Mouse (Mus musculus) MEL (cell line): ENCODE measurements around the gene Pdcd5.

ENCODE experiments used
- CHD2 ChIP-seq: IDR thresholded peaks from 2 replicates; pipeline ENCODE4 v1.6.1; 2011; ENCODE audit warnings: low read length, improper control_type of control experiment
- CTCF ChIP-seq, 3 experiments: IDR thresholded peaks in 2 of 3; conservative IDR thresholded peaks in 1 of 3; 2 replicates each; pipeline ENCODE4 v1.5.1; 2011 to 2012; ENCODE audit warnings: low read length in 3 of 3, low read depth in 2 of 3, mild to moderate bottlenecking in 2 of 3, improper control_type of control experiment in 1 of 3, inconsistent platforms in 1 of 3, mixed read lengths in 1 of 3, moderate library complexity in 1 of 3; ENCODE audit not compliant: control insufficient read depth in 1 of 3, insufficient read depth in 1 of 3, poor library complexity in 1 of 3, severe bottlenecking in 1 of 3
- EP300 ChIP-seq, 2 experiments: IDR thresholded peaks; 2 replicates each; pipeline ENCODE4 v1.6.1; 2011; ENCODE audit warnings: improper control_type of control experiment in 2 of 2, low read length in 2 of 2, low read depth in 1 of 2, mild to moderate bottlenecking in 1 of 2
- ETS1 ChIP-seq: IDR thresholded peaks from 2 replicates; pipeline ENCODE4 v1.6.1; 2012; ENCODE audit warnings: low read depth, mild to moderate bottlenecking, inconsistent platforms, low read length, improper control_type of control experiment, moderate library complexity
- GATA1 ChIP-seq: IDR thresholded peaks from 2 replicates; pipeline ENCODE4 v1.6.1; 2011; ENCODE audit warnings: low read depth, low read length, improper control_type of control experiment
- MAX ChIP-seq: IDR thresholded peaks from 2 replicates; pipeline ENCODE4 v1.6.1; 2011; ENCODE audit warnings: low read length, improper control_type of control experiment
- MEF2A ChIP-seq: IDR thresholded peaks from 2 replicates; pipeline ENCODE4 v1.6.1; 2014; ENCODE audit warnings: low read depth, mild to moderate bottlenecking, inconsistent platforms, low read length, improper control_type of control experiment; ENCODE audit not compliant: poor library complexity, insufficient replicate concordance, severe bottlenecking; ENCODE audit errors: extremely low read depth
- MYC ChIP-seq: IDR thresholded peaks from 2 replicates; pipeline ENCODE4 v1.6.1; 2011; ENCODE audit warnings: low read depth, mild to moderate bottlenecking, low read length, improper control_type of control experiment, moderate library complexity
- POLR2A ChIP-seq, 2 experiments: IDR thresholded peaks; 2 replicates each; pipeline ENCODE4 v1.6.1; 2011 to 2012; ENCODE audit warnings: low read length in 2 of 2, mild to moderate bottlenecking in 2 of 2, control low read depth in 1 of 2, improper control_type of control experiment in 1 of 2, low read depth in 1 of 2, moderate library complexity in 1 of 2; ENCODE audit not compliant: control insufficient read depth in 1 of 2, insufficient read depth in 1 of 2, poor library complexity in 1 of 2
- SIN3A ChIP-seq: IDR thresholded peaks from 2 replicates; pipeline ENCODE4 v1.6.1; 2012; ENCODE audit warnings: low read length, improper control_type of control experiment, inconsistent platforms
- TBP ChIP-seq: IDR thresholded peaks from 2 replicates; pipeline ENCODE4 v1.8.0; 2011; ENCODE audit warnings: low read depth, low read length, improper control_type of control experiment
- UBTF ChIP-seq: IDR thresholded peaks from 2 replicates; pipeline ENCODE4 v1.6.1; 2012; ENCODE audit warnings: low read depth, mild to moderate bottlenecking, inconsistent platforms, low read length, improper control_type of control experiment, moderate library complexity, borderline replicate concordance; ENCODE audit not compliant: insufficient read depth
- ZC3H11A ChIP-seq: IDR thresholded peaks from 2 replicates; pipeline ENCODE4 v1.6.1; 2012; ENCODE audit warnings: low read depth, mild to moderate bottlenecking, inconsistent platforms, low read length, improper control_type of control experiment

DNA sequence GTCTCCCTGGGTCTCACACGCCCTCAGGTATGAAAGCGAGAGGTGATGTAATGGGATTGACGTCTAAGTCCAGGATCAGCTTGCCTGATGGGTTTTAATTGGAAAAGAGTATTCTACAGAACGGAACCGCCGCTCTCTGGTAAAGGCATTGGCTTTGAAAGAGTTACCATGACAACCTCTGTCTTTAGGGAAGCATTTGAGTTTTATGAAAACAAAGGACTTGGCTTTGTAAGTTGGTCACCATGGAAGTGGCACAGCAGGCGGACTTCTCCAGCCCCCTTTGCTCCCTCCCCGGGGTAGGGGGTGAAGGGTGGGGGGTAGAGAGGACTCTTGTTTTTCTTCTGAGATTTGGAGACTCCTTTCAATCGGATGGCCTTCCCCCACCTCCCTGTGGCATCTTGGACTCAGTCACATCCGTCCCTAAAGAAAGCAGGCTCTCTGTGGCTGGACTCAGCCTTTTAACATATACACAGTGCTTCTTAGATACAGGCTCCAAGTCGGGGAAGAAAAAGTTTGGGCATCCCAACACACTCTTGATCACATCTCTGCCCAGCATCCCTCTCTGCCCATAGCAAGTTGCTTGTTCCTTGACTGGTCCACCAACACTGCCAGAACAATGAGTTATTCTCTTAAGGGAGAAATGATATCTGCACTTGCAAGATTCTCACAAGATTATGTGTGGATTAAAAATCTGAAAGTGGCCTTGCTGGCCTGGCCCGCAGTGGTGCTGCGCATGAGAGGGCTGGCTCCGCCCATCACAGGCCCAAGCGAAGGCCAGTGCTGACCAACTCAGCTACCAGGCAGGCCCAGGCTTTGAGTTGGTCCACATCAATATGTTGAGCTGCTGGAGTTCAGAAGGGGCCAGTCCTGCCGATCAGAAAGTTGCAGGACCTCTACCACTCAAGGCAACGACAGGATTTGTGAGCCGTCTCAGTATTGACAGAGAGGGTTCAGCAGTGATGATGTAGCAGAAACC lies 21.0 kb upstream of the Pdcd5 start:
- TF ChIP-seq MEF2A, result no peak
- no peak for TF ChIP-seq MYC
- no peak for TF ChIP-seq MAX
- TF ChIP-seq UBTF, result no peak
- TF ChIP-seq EP300 (IDR thresholded peaks at IDR 0.05; ENCODE audit: low read depth in 1 of 2, low read length in 2 of 2), result no peak
- TF ChIP-seq GATA1, result no peak
- no peak for TF ChIP-seq CTCF (IDR thresholded peaks at IDR 0.05 in 2 of 3, conservative IDR thresholded peaks at IDR 0.05 in 1 of 3; ENCODE audit: control insufficient read depth in 1 of 3, insufficient read depth in 1 of 3, low read depth in 2 of 3, low read length in 3 of 3, poor library complexity in 1 of 3, severe bottlenecking in 1 of 3)
- TF ChIP-seq POLR2A (IDR thresholded peaks at IDR 0.05; ENCODE audit: control insufficient read depth in 1 of 2, insufficient read depth in 1 of 2, low read depth in 1 of 2, low read length in 2 of 2, poor library complexity in 1 of 2), result no peak
- TF ChIP-seq ZC3H11A, result no peak
- TF ChIP-seq SIN3A, result no peak
- TF ChIP-seq CHD2, result no peak
- TF ChIP-seq TBP, result no peak
- TF ChIP-seq ETS1, result no peak
